In the genomic region with DNA sequence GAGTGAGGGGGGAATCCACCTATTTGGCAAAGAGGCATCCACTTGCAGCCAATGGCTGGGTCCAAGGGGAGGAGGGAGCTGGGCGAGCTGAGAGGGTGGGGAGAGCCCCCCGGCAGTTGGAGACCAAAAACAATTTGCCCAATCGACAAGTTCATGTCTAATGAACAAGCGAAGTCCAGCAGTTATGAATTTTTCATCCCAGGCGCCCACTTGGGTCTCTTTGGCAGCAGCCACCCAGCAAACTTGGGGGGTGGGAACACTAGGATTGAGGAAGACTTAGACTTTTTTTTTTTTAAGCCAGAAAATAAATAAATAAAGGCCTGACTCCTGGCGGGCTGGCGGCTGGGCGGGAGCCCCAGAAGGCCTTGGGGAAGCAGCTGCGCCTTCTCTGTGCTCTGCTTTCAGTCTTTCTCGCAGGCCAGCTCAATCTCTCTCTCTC, we compare ENCODE assay signal across 8 mouse cellular contexts. TPM values are rescaled to one million over a fixed set of nuclear protein-coding genes. Genes with fewer than 3 reads are reported as not detected.
DNase-seq lines count a peak whose midpoint lies in the region; ATAC-seq and TF ChIP-seq lines count a peak whose summit lies in the region.

No protein-coding gene starts in this region.

- H3K4me2 ChIP-seq in forebrain, embryonic 15.5 days (replicated peaks) = peak overlapping the region; percentile 70
- H3K4me2 ChIP-seq in hindbrain, embryonic 14.5 days (replicated peaks) = peak overlapping the region; percentile 48

- peak overlapping the region; percentile 28 for H3K4me3 ChIP-seq in left cerebral cortex, adult 2 months
- peak overlapping the region; percentile 43; the same call in 1 of the 2 replicates for H3K4me3 ChIP-seq in forebrain, embryonic 15.5 days
- H3K4me3 ChIP-seq in hindbrain, embryonic 14.5 days (replicated peaks; ENCODE audit: low read length) = no peak overlapping the region

- H3K27ac ChIP-seq in left cerebral cortex, adult 2 months = peak overlapping the region; percentile 92
- H3K27ac ChIP-seq in forebrain, embryonic 15.5 days (replicated peaks) = peak overlapping the region; percentile 97
- peak overlapping the region; percentile 85 for H3K27ac ChIP-seq in hindbrain, embryonic 14.5 days

- DNase-seq in left cerebral cortex, adult 2 months (ENCODE audit: extremely low spot score in 1 of 2, low spot score in 2 of 2) = peak in 1 of 2 experiments; percentile 60
- DNase-seq in left cerebral cortex, adult 18-20 months (ENCODE audit: low spot score in 2 of 2) = no peak
- peak; percentile 91 for DNase-seq in brain, adult 2 months (ENCODE audit: low read depth, low spot score)
- peak; percentile 62 for DNase-seq in hindbrain, embryonic 14.5 days (ENCODE audit: low spot score)
- peak; percentile 63 to 88 for DNase-seq in lung, postnatal 4 days
- DNase-seq in testis, postnatal 10 days (ENCODE audit: low spot score) = peak; percentile 71
- no peak for DNase-seq in spleen, postnatal 14 days (ENCODE audit: low spot score in 2 of 2)

- no peaks in the 10 kb centered on the region for H3K9me3 ChIP-seq in forebrain, embryonic 15.5 days
- H3K9me3 ChIP-seq in hindbrain, embryonic 14.5 days (ENCODE audit: control insufficient read depth, low read length) = no peaks in the 10 kb centered on the region

- peak overlapping the region; percentile 29; the same call in 1 of the 2 replicates for H3K9ac ChIP-seq in forebrain, embryonic 15.5 days (replicated peaks)
- H3K9ac ChIP-seq in hindbrain, embryonic 14.5 days = no peak overlapping the region; the same call in 1 of the 2 replicates

- 2% methylated on average over 10 of the region's 10 CpGs for WGBS in forebrain, embryonic 15.5 days
- WGBS in hindbrain, embryonic 14.5 days = 3% methylated on average over 10 of the region's 10 CpGs

- intact Hi-C loops in left cerebral cortex, adult 2 months (cut with DNase I) = loop anchor here (5.0 kb wide), 1 partner anchor 37 kb away; no protein-coding TSS in a partner anchor

- ATAC-seq in forebrain, embryonic 15.5 days (replicated peaks) = peak; percentile 66
- ATAC-seq in hindbrain, embryonic 14.5 days (ENCODE audit: low FRiP score) = peak; percentile 68

- peaks cover 4% of the 10 kb centered on the region; the same call in 1 of the 2 replicates for H3K27me3 ChIP-seq in forebrain, embryonic 15.5 days
- peaks cover 87% of the 10 kb centered on the region for H3K27me3 ChIP-seq in hindbrain, embryonic 14.5 days (ENCODE audit: control insufficient read depth, insufficient read depth, low read length)

- peaks cover 78% of the 10 kb centered on the region for H3K4me1 ChIP-seq in forebrain, embryonic 15.5 days
- H3K4me1 ChIP-seq in hindbrain, embryonic 14.5 days (replicated peaks; ENCODE audit: control insufficient read depth, insufficient read depth, low read length) = peaks cover 25% of the 10 kb centered on the region

- no peaks in the 10 kb centered on the region for H3K36me3 ChIP-seq in forebrain, embryonic 15.5 days
- H3K36me3 ChIP-seq in hindbrain, embryonic 14.5 days (replicated peaks; ENCODE audit: control insufficient read depth, insufficient read depth) = no peaks in the 10 kb centered on the region

- no peak for TF ChIP-seq CTCF in left cerebral cortex, adult 2 months (IDR thresholded peaks at IDR 0.05)

RNA-seq across cellular contexts. Expression of gene Nfix, which starts 25.7 kb away (rescaled TPM):
- total RNA-seq in left cerebral cortex, adult 2 months (2021) = 100 to 1,000 TPM; 347 to 350 TPM
- total RNA-seq in left cerebral cortex, adult 18-20 months (2021) = 100 to 1,000 TPM; 291 to 300 TPM
- 413 and 445 TPM in 2 replicates for polyA plus RNA-seq in forebrain, embryonic 15.5 days (2015; fragmentation: Nextera tagmentation; extraction: Ambion mirVana)
- 78.8 and 82.4 TPM in 2 replicates for polyA plus RNA-seq in hindbrain, embryonic 14.5 days (2014; fragmentation: Nextera tagmentation; extraction: Ambion mirVana)

RNA-seq across cellular contexts. Expression of gene Dand5, which starts 48.1 kb away (rescaled TPM):
- 10 to 100 TPM in 1 of 2 experiments, 1 to 10 TPM in 1; 9.7 to 11.1 TPM for total RNA-seq in left cerebral cortex, adult 2 months (2021)
- total RNA-seq in left cerebral cortex, adult 18-20 months (2021) = 10 to 100 TPM; 10.2 to 10.8 TPM
- 8.1 and 8.9 TPM in 2 replicates for polyA plus RNA-seq in forebrain, embryonic 15.5 days (2015; fragmentation: Nextera tagmentation; extraction: Ambion mirVana)
- 13.5 and 14.6 TPM in 2 replicates for polyA plus RNA-seq in hindbrain, embryonic 14.5 days (2014; fragmentation: Nextera tagmentation; extraction: Ambion mirVana)

RNA-seq across cellular contexts. Expression of gene G430095P16Rik, which starts 51.7 kb away (rescaled TPM):
- total RNA-seq in left cerebral cortex, adult 2 months (2021) = not detected
- not detected for total RNA-seq in left cerebral cortex, adult 18-20 months (2021)
- polyA plus RNA-seq in forebrain, embryonic 15.5 days (2015; fragmentation: Nextera tagmentation; extraction: Ambion mirVana) = 2.7 TPM in 2 replicates
- 0.55 and 0.71 TPM in 2 replicates for polyA plus RNA-seq in hindbrain, embryonic 14.5 days (2014; fragmentation: Nextera tagmentation; extraction: Ambion mirVana)

RNA-seq across cellular contexts. Expression of gene Gadd45gip1, which starts 56.8 kb away (rescaled TPM):
- total RNA-seq in left cerebral cortex, adult 2 months (2021) = 10 to 100 TPM; 23.9 to 25.8 TPM
- total RNA-seq in left cerebral cortex, adult 18-20 months (2021) = 10 to 100 TPM; 26.6 to 28.5 TPM
- 36.3 and 39.9 TPM in 2 replicates for polyA plus RNA-seq in forebrain, embryonic 15.5 days (2015; fragmentation: Nextera tagmentation; extraction: Ambion mirVana)
- polyA plus RNA-seq in hindbrain, embryonic 14.5 days (2014; fragmentation: Nextera tagmentation; extraction: Ambion mirVana) = 35.0 and 37.4 TPM in 2 replicates

Comparison
In these comparisons a context has a peak if more than half of its experiments do, and no peak if none do; other contexts are left out.
1. DNase-seq: peak in brain, adult 2 months (single experiment), hindbrain, embryonic 14.5 days (single experiment), lung, postnatal 4 days (2 of 2) and testis, postnatal 10 days (single experiment); none in left cerebral cortex, adult 18-20 months (0 of 2) and spleen, postnatal 14 days (0 of 2).
2. Peak in every context shown above with its lines, with median percentiles within 50 percentile points of each other: H3K27ac ChIP-seq.